Mouse (Mus musculus): ENCODE measurements at regions not wholly inside any gene's neighbourhood (a gene's known extent, or its start where the extent isn't known, plus 50 kb on each side); places are given as distances from the start of the nearest gene placed in this dataset.

DNA sequence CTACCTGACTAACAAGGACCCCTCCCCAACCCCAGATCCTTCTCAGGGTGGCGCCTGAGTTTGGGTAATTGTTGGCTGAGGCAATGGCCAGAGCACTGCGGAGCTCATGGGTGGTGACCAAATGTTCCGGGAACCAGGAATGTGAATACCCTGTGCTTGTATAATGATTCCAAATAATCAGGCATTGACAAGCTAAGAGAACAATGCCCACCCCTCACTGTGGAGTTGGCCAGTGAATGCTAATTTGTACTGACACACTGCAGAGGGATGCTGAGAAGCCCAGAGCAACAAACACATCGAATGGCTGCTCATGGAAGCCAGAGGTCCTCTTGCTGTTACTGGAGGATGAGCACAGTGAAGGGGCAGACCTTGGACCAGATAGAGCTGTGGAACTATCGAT is 62.8 kb upstream of the Mbnl2 start:
- H3K27me3 ChIP-seq, result no peaks in the 10 kb centered on the region
- no peak overlapping the region for H3K4me2 ChIP-seq
- no peak overlapping the region for H3K27ac ChIP-seq
- no peaks in the 10 kb centered on the region for H3K4me1 ChIP-seq (replicated peaks)
- H3K4me3 ChIP-seq, result no peak overlapping the region
- H3K36me3 ChIP-seq, result no peaks in the 10 kb centered on the region
- no peaks in the 10 kb centered on the region for H3K9me3 ChIP-seq (replicated peaks)
- 87% methylated on average over 5 of the region's 5 CpGs for WGBS
- H3K9ac ChIP-seq, result no peak overlapping the region
- no peak for ATAC-seq (replicated peaks; ENCODE audit: insufficient number of reproducible peaks, insufficient read depth, low FRiP score, low read depth)

DNA sequence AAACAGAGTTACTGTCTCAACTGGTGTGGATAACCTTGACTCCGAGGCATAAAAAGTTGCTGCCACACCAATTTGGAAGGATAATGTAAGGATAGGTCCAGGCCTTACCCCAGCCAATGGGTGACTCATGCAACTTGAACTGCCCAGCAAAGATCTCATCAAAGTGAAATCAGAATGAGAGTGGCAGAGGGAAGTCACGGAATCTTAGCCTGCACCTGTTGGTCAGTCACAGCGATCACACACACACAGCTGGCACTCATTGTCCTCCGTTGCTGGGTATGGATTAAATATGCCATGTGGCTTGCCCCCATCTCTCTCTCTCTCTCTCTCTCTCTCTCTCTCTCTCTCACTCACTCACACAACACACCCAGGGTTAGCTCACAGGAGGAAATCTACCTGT is 56.2 kb upstream of the Mbnl2 start:
- no peak overlapping the region for H3K9ac ChIP-seq
- H3K9me3 ChIP-seq (replicated peaks), result no peaks in the 10 kb centered on the region
- WGBS, result 89% methylated on average over 4 of the region's 4 CpGs
- H3K36me3 ChIP-seq, result no peaks in the 10 kb centered on the region
- ATAC-seq (replicated peaks; ENCODE audit: insufficient number of reproducible peaks, insufficient read depth, low FRiP score, low read depth), result no peak
- H3K27me3 ChIP-seq, result no peaks in the 10 kb centered on the region
- H3K4me3 ChIP-seq, result no peak overlapping the region
- no peaks in the 10 kb centered on the region for H3K4me1 ChIP-seq (replicated peaks)
- no peak overlapping the region for H3K4me2 ChIP-seq
- no peak overlapping the region for H3K27ac ChIP-seq

DNA sequence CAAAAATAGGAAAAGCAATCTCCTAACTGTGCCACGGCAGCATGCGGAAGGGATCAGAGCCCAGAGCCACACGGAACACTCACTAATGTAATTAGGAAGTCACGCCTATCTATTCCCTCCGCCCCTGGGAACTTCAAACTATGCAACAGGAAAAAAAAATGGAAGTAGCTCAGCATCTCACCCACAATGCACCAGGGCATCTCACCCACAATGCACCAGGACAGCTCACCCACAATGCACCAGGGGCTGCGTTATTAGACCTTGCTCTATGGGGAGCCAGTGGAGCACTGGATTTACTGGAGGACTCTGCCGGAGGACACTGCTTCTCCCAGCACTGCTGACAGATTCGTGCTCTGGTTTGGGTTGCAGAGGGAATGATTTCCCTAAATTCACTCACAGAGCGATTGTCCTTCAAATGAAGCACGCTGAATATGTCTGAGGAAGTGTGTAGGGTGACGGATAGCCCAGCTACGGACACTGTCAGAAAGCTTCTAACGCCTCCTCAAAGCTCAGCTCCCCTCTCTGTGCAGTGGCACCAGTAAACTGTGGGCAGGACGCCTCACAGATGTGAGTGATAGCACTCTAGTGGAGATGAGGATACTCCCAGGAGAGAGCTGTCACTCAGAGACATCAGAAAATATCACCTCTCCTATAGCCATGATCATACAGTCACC is 51.8 kb upstream of the Mbnl2 start:
- 76% methylated on average over 14 of the region's 14 CpGs for WGBS
- H3K4me2 ChIP-seq, result no peak overlapping the region
- ATAC-seq (replicated peaks; ENCODE audit: insufficient number of reproducible peaks, insufficient read depth, low FRiP score, low read depth), result no peak
- no peaks in the 10 kb centered on the region for H3K27me3 ChIP-seq
- no peaks in the 10 kb centered on the region for H3K36me3 ChIP-seq
- H3K9me3 ChIP-seq (replicated peaks), result no peaks in the 10 kb centered on the region; the same call in 1 of the 2 replicates
- no peak overlapping the region for H3K27ac ChIP-seq
- H3K4me1 ChIP-seq (replicated peaks), result no peaks in the 10 kb centered on the region
- H3K9ac ChIP-seq, result no peak overlapping the region
- H3K4me3 ChIP-seq, result no peak overlapping the region

DNA sequence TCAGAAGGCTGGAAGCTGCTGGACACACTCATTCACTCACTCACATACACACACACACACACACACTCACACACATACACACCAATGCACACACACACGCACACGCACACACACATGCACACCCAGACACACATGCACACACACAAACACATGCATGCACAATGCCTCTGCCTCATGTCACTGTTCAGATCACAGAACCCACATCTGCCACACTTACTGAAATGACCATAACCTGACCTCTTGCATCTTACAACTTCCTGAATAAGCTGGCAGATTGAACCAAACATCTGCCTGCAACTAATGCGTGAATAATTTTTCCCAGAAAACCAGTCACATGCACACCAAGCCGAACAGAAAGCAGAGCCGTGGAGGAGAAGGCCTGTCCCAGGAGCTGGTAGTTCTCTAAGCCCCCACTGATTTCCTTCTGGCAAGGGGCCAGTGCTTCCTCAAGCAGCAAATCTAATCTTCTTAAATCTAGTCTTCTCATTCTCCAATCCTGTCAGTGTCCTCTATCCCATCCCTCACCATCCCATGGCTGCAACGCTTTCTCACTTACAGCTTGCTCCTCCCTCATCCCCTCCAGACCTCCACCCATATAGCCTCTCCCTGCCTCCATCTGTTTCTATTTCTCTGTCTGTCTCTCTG is 51.1 kb upstream of the Mbnl2 start:
- H3K4me1 ChIP-seq (replicated peaks), result no peaks in the 10 kb centered on the region
- no peaks in the 10 kb centered on the region; the same call in 1 of the 2 replicates for H3K9me3 ChIP-seq (replicated peaks)
- no peak overlapping the region for H3K9ac ChIP-seq
- H3K27me3 ChIP-seq, result no peaks in the 10 kb centered on the region
- H3K36me3 ChIP-seq, result no peaks in the 10 kb centered on the region
- H3K27ac ChIP-seq, result no peak overlapping the region
- H3K4me3 ChIP-seq, result no peak overlapping the region
- 56% methylated on average over 6 of the region's 6 CpGs for WGBS
- no peak overlapping the region for H3K4me2 ChIP-seq
- no peak; the same call in 1 of the 2 replicates for ATAC-seq (replicated peaks; ENCODE audit: insufficient number of reproducible peaks, insufficient read depth, low FRiP score, low read depth)

DNA sequence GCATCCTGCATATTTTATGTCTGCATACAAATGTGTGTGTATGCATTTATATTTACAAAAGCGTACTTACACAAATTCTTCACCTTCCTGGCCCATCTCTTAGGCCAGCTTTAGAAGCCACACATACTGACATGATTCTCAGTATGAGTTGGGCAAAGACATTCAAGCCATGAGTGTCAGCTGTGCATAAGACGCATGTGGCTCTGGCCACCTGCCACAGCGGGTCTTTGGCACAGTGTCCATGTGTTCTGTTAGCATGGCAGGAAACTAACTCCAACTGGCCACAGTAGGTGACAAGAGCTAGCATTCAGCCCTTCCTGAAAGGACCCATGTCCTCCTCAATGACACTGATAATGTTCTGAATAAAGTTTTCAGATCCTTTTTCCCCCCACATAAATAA is 49.8 kb upstream of the Mbnl2 start:
- Histone ChIP-seq H3K4me3 (no peak overlapping the region), H3K4me2 (no peak overlapping the region), H3K27ac (no peak overlapping the region), H3K4me1 (replicated peaks) (no peaks in the 10 kb centered on the region), H3K27me3 (no peaks in the 10 kb centered on the region), H3K36me3 (no peaks in the 10 kb centered on the region), H3K9me3 (replicated peaks) (no peaks in the 10 kb centered on the region; the same call in 1 of the 2 replicates), H3K9ac (no peak overlapping the region)
- ATAC-seq (replicated peaks; ENCODE audit: insufficient number of reproducible peaks, insufficient read depth, low FRiP score, low read depth), result no peak
- WGBS, result 67% methylated on average over 3 of the region's 3 CpGs

Data from heart, embryonic 15.5 days (tissue).